Mouse (Mus musculus) forebrain, postnatal 0 days (tissue): ENCODE measurements around the gene Zfp804a. TPM values are rescaled to one million over a fixed set of nuclear protein-coding genes. Genes with fewer than 3 reads are reported as not detected.
A peak's percentile ranks its signal among the peaks of the same experiment; 100 is the strongest.

Experiments
- ATAC-seq: fragments of 200-750 bp; cut with Nextera tagmentation; 2 replicates; pipeline ENCODE4 v1.8.0; 2017; ENCODE audit warnings: mild to moderate bottlenecking, moderate library complexity
- DNase-seq: peaks from one replicate; pipeline ENCODE4 v3.0.0-alpha.2; 2015
- H3K27ac ChIP-seq: fragments of 300-500 bp; sonication (generic); 2 replicates; pipeline ENCODE4 v1.5.1; 2014; ENCODE audit warnings: low read depth, mild to moderate bottlenecking, antibody characterized with exemption, low read length, moderate library complexity, mixed read lengths
- H3K27me3 ChIP-seq: fragments of 300-500 bp; sonication (generic); 2 replicates; pipeline ENCODE4 v1.6.1; 2014; ENCODE audit warnings: mild to moderate bottlenecking, low read length, mixed read lengths; ENCODE audit not compliant: insufficient read depth
- H3K36me3 ChIP-seq: fragments of 300-500 bp; sonication (generic); 2 replicates; pipeline ENCODE4 v1.6.1; 2014; ENCODE audit warnings: mild to moderate bottlenecking, moderate library complexity; ENCODE audit not compliant: insufficient read depth
- H3K4me1 ChIP-seq: fragments of 300-500 bp; sonication (generic); 2 replicates; pipeline ENCODE4 v1.6.1; 2014; ENCODE audit warnings: antibody characterized with exemption; ENCODE audit not compliant: insufficient read depth
- H3K4me2 ChIP-seq: fragments of 300-500 bp; sonication (generic); 2 replicates; pipeline ENCODE4 v1.6.1; 2014; ENCODE audit warnings: low read depth, mild to moderate bottlenecking, moderate library complexity
- H3K4me3 ChIP-seq: fragments of 300-500 bp; sonication (generic); 2 replicates; pipeline ENCODE4 v1.5.1; 2014; ENCODE audit warnings: low read depth, low read length, mixed read lengths
- H3K9ac ChIP-seq: fragments of 300-500 bp; sonication (generic); 2 replicates; pipeline ENCODE4 v1.6.1; 2014; ENCODE audit warnings: mild to moderate bottlenecking
- H3K9me3 ChIP-seq: fragments of 300-500 bp; sonication (generic); 2 replicates; pipeline ENCODE4 v1.6.1; 2016; ENCODE audit warnings: low read length
- CTCF ChIP-seq: sonication (generic); IDR thresholded peaks from 2 replicates; pipeline ENCODE4 v1.5.1; 2016; ENCODE audit warnings: antibody characterized with exemption, control low read depth, low read depth
- WGBS: fragments of 180-500 bp; shearing (Covaris S2); extraction: QIAGEN DNeasy Blood & Tissue Kit; methylation state at CpG from one replicate; pipeline ENCODE4 v1.1.7; 2014; 5-methylcytosine and 5-hydroxymethylcytosine counted together
- polyA plus RNA-seq: library from polyadenylated mRNA; unstranded; fragments of >200 nt; fragmentation: Nextera tagmentation; extraction: Ambion mirVana; gene quantifications from 2 replicates; pipeline ENCODE4 v1.2.1, GENCODE M21; 2015
- total RNA-seq: library from RNA; depleted of rRNA; stranded (reverse); fragments of >200 nt; gene quantifications from 2 replicates; pipeline ENCODE4 v1.2.3, GENCODE M21; 2014

Zfp804a gene
- total and polyA plus RNA-seq, 2 experiments from 2014 or later = 12.9 to 14.7 TPM

- WGBS = 49% methylated on average over 1 of the region's 1 CpGs
- no peak for TF ChIP-seq CTCF
- Histone ChIP-seq H3K9me3 (no peaks in the 10 kb centered on the region), H3K27ac (no peak overlapping the region), H3K9ac (no peak overlapping the region), H3K4me3 (no peak overlapping the region), H3K36me3 (no peaks in the 10 kb centered on the region), H3K4me1 (no peaks in the 10 kb centered on the region), H3K4me2 (no peak overlapping the region), H3K27me3 (no peaks in the 10 kb centered on the region)
- ATAC-seq (no peak), DNase-seq (no peak)
Measured at GRCm38 (mm10) chr2:82069172-82069571, 16.1 kb downstream of the Zfp804a start.

DNA sequence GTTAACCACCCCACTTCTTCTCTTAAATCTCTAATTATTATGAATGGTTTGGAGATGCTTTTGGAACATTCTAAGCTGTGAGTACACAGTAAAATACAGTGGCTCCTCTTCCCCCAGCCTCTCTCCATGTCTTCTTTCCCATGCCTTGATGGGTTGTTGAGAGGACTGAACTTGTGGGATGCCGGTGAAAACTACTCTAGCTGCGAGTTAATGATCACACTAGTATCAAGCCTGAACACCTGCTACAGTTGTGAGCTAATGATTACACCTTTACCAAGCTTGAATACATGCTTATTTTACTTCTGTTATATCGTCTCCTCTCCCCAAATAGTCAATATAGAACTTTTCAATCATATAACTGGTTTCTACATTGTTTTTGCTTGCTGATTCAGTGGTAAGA, 23.9 kb downstream of the Zfp804a start:
- Histone ChIP-seq H3K9ac (no peak overlapping the region), H3K4me3 (no peak overlapping the region), H3K9me3 (no peaks in the 10 kb centered on the region), H3K36me3 (no peaks in the 10 kb centered on the region), H3K4me2 (no peak overlapping the region), H3K27ac (no peak overlapping the region), H3K4me1 (no peaks in the 10 kb centered on the region), H3K27me3 (no peaks in the 10 kb centered on the region)
- DNase-seq (no peak), ATAC-seq (no peak)
- WGBS = 91% methylated on average over 3 of the region's 3 CpGs
- no peak for TF ChIP-seq CTCF

GRCm38 (mm10) chr2:82078287-82078994, 25.4 kb downstream of the Zfp804a start:
- no peak overlapping the region for H3K4me3 ChIP-seq
- H3K9me3 ChIP-seq = no peaks in the 10 kb centered on the region
- H3K4me1 ChIP-seq = no peaks in the 10 kb centered on the region
- H3K9ac ChIP-seq = no peak overlapping the region
- TF ChIP-seq CTCF = no peak
- H3K27me3 ChIP-seq = no peaks in the 10 kb centered on the region
- no peaks in the 10 kb centered on the region for H3K36me3 ChIP-seq
- H3K4me2 ChIP-seq = no peak overlapping the region
- WGBS = 48% methylated on average over 6 of the region's 6 CpGs
- ATAC-seq = peak; percentile 87
- no peak overlapping the region for H3K27ac ChIP-seq
- DNase-seq = peak; percentile 32

DNA sequence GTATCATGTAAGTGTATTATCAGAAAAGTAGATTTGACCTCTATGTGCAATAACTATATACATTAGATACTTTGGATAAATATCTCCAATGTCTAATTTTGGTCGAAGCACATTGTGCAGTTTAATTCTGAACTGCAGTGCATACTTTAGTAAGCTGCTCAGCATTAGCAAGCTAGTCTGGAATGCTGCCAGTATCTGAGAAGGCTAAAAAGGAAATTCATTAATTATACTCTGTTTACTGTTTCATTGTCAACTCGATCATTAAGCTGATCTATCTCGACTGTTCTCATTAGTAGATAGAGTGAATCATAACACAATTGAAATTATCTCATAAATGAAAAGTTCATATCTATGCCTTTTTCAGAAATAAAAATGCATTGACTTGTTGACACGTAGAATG, 27.7 kb downstream of the Zfp804a start:
- DNase-seq (peak; percentile 19), ATAC-seq (no peak)
- Histone ChIP-seq H3K9ac (no peak overlapping the region), H3K9me3 (no peaks in the 10 kb centered on the region), H3K4me3 (no peak overlapping the region), H3K4me2 (no peak overlapping the region), H3K27ac (no peak overlapping the region), H3K4me1 (no peaks in the 10 kb centered on the region), H3K36me3 (no peaks in the 10 kb centered on the region), H3K27me3 (no peaks in the 10 kb centered on the region)
- 20% methylated on average over 4 of the region's 4 CpGs for WGBS
- TF ChIP-seq CTCF = no peak

DNA sequence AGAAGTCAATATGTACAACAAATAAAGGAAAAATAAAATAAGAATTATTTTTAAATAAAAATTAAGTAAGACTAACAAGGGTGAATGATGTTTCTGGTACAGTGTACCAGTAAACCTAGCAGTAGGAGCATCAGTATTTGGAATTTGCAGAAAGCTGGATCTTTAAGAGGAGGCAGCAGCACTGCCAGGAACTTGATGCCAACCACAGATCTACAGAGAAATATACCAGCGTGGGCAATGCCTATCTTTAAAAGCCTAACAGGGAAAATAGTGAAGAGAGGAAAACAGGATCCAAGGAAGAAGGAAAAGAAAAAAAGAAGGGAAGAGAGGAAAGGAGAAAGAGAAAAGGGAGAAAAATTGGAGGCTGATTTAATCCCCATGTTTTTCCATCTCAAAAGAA, 60.1 kb downstream of the Zfp804a start:
- no peak overlapping the region for H3K27ac ChIP-seq
- DNase-seq (no peak), ATAC-seq (no peak)
- no peak overlapping the region for H3K9ac ChIP-seq
- H3K9me3 ChIP-seq = no peaks in the 10 kb centered on the region
- no peak overlapping the region for H3K4me2 ChIP-seq
- no peaks in the 10 kb centered on the region for H3K36me3 ChIP-seq
- 84% methylated on average over 1 of the region's 1 CpGs for WGBS
- H3K27me3 ChIP-seq = no peaks in the 10 kb centered on the region
- H3K4me1 ChIP-seq = no peaks in the 10 kb centered on the region
- no peak for TF ChIP-seq CTCF
- no peak overlapping the region for H3K4me3 ChIP-seq

DNA sequence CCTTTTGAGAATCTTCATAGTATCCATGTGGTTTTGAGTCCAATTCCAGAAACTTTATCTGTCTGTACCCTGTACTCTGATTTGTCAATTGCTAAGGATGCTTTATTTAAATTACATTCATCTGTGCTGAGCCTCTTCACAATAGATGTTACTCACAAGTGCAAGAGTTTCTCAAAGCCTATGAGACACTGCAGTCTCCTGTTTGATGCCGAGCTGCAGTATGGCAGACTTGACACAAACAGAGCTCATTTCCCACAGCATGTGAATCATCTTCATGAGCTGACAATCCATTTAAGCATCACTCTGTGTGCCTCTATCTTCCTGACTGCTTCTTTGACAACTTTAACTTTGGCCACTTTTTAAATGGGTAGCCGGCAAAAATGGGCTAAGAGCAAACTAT, 60.6 kb downstream of the Zfp804a start:
- no peaks in the 10 kb centered on the region for H3K36me3 ChIP-seq
- DNase-seq (no peak), ATAC-seq (no peak)
- H3K9ac ChIP-seq = no peak overlapping the region
- H3K4me2 ChIP-seq = no peak overlapping the region
- no peaks in the 10 kb centered on the region for H3K9me3 ChIP-seq
- H3K27ac ChIP-seq = no peak overlapping the region
- H3K4me1 ChIP-seq = no peaks in the 10 kb centered on the region
- H3K4me3 ChIP-seq = no peak overlapping the region
- H3K27me3 ChIP-seq = no peaks in the 10 kb centered on the region
- TF ChIP-seq CTCF = no peak
- 72% methylated on average over 2 of the region's 2 CpGs for WGBS

- no peak for TF ChIP-seq CTCF
- no peaks in the 10 kb centered on the region for H3K9me3 ChIP-seq
- WGBS = 57% methylated on average over 2 of the region's 2 CpGs
- no peak overlapping the region for H3K4me3 ChIP-seq
- H3K4me1 ChIP-seq = no peaks in the 10 kb centered on the region
- no peak overlapping the region for H3K27ac ChIP-seq
- H3K36me3 ChIP-seq = no peaks in the 10 kb centered on the region
- ATAC-seq (no peak), DNase-seq (no peak)
- H3K27me3 ChIP-seq = no peaks in the 10 kb centered on the region
- no peak overlapping the region for H3K9ac ChIP-seq
- H3K4me2 ChIP-seq = no peak overlapping the region
Measured at GRCm38 (mm10) chr2:82119577-82119976, 66.6 kb downstream of the Zfp804a start.
